Mouse (Mus musculus) embryonic facial prominence, embryonic 10.5 days (tissue): ENCODE measurements at regions not wholly inside any gene's neighbourhood (a gene's known extent, or its start where the extent isn't known, plus 50 kb on each side); places are given as distances from the start of the nearest gene placed in this dataset.

ENCODE experiments used
- DNase-seq: peaks from one replicate; pipeline ENCODE4 v3.0.0-alpha.2; 2017; ENCODE audit warnings: low spot score
- H3K27ac ChIP-seq: fragments of 300-500 bp; sonication (generic); replicated peaks from 2 replicates; pipeline ENCODE4 v1.5.1; 2016; ENCODE audit warnings: mild to moderate bottlenecking
- H3K27me3 ChIP-seq: fragments of 300-500 bp; sonication (generic); replicated peaks from 2 replicates; pipeline ENCODE4 v1.6.1; 2016; ENCODE audit warnings: low read depth, mild to moderate bottlenecking; ENCODE audit not compliant: poor library complexity, severe bottlenecking
- H3K36me3 ChIP-seq: fragments of 300-500 bp; sonication (generic); replicated peaks from 2 replicates; pipeline ENCODE4 v1.6.1; 2016; ENCODE audit warnings: mild to moderate bottlenecking, moderate library complexity
- H3K4me1 ChIP-seq: fragments of 300-500 bp; sonication (generic); 2 replicates; pipeline ENCODE4 v1.6.1; 2016
- H3K4me3 ChIP-seq: fragments of 300-500 bp; sonication (generic); 2 replicates; pipeline ENCODE4 v1.5.1; 2016; ENCODE audit warnings: mild to moderate bottlenecking, moderate library complexity
- H3K9me3 ChIP-seq: fragments of 300-500 bp; sonication (generic); 2 replicates; pipeline ENCODE4 v1.6.1; 2016; ENCODE audit warnings: mild to moderate bottlenecking
- WGBS: fragments of 180-500 bp; shearing (Covaris S2); methylation state at CpG from one replicate; pipeline ENCODE4 v1.1.7; 2016; 5-methylcytosine and 5-hydroxymethylcytosine counted together

DNA sequence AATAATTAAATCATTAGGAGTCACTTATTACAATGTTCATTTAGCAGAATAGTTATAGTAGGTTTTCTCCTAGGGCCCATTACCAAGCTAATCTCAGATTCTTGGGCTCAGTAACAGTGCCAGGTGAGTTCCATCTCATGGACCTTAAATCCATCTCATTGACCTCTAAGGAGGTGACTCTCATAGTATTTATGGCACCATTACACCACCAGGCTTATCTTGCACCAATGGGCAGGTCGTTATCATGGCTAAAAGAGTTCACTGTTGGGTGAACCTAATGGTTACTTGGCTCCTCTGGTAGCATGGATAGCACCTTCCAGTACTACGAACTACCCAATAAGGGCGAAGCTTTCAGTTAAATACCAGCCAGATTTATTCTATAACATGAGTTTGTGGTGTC is 123.5 kb downstream of the Chst2 start:
- no peaks in the 10 kb centered on the region for H3K27me3 ChIP-seq
- H3K36me3 ChIP-seq: no peaks in the 10 kb centered on the region
- 86% methylated on average over 3 of the region's 3 CpGs for WGBS
- H3K4me1 ChIP-seq: peaks cover 9% of the 10 kb centered on the region
- H3K4me3 ChIP-seq: no peak overlapping the region
- H3K9me3 ChIP-seq: no peaks in the 10 kb centered on the region
- H3K27ac ChIP-seq: no peak overlapping the region
- DNase-seq: no peak

DNA sequence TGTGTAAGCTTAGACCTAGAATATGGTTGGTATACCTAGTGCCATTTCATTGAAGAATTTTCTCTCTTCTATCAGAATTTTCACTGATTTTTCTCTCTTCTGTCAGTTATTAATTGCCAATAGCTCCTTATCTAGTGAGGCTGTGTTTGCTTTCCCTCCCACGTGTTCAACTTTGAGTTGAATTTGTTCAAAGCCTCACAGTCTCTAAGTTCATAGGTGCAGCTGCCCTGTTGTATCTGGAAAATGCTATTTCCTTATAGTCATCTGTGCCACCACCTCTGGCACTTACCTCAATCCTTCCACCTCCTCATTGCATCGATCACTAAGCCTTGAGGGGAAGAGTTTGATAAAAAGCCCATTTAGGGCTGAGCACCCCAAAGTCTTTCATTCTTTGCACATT is 124.0 kb downstream of the Chst2 start:
- no peak for DNase-seq
- Histone ChIP-seq H3K27ac (no peak overlapping the region), H3K27me3 (no peaks in the 10 kb centered on the region), H3K4me3 (no peak overlapping the region), H3K4me1 (peaks cover 9% of the 10 kb centered on the region), H3K9me3 (no peaks in the 10 kb centered on the region), H3K36me3 (no peaks in the 10 kb centered on the region)
- WGBS: 88% methylated on average over 2 of the region's 2 CpGs
